Mouse (Mus musculus) hindlimb bud, embryonic 11.5 days (tissue): ENCODE measurements around the gene Unk.
A peak's percentile ranks its signal among the peaks of the same experiment; 100 is the strongest.

Experiments
- DNase-seq: peaks from one replicate; pipeline ENCODE4 v3.0.0-alpha.2; 2012; ENCODE audit warnings: low read depth, low spot score; ENCODE audit errors: extremely low spot score

Unk gene

DNA sequence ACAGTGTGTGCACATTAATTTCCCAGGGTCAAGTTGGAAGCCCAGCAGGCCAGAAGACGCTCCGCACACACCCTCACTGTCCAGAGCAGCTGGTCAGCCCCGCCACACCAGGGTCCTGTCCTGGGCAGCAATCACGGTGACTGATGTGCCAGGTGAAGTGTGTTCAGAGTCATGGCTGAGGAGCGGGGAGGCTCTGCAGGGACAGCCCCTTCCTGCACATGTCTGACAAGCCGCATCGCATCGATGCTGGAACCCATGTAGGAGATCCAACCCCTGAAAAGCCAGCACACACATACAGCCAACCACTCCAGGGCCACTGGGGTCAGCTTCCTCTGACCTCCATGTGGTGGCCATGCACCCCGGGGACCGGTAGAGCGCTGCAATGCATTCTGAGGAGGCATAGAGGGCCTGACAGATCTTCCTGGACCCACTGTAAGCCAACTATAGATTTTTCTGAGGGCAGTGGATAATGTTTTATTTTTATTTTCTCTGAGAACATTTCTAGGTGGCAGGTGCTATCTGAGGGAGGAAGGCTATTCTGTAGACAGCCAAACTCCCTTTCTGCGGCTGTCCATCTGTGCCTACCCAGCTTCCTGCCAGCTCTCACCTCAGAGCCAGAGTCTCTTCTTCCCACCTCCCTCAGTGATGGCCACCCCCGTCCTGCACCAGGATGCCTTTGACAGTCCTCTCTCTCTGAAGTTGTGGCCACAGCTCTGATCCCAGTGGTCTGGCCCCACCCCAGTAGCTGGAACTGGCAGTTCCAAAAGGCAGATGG is 31.7 kb downstream of the Unk start:
- DNase-seq, result no peak

- DNase-seq, result no peak
Measured at GRCm38 (mm10) chr11:116062521-116062920, 32.4 kb downstream of the Unk start.

GRCm38 (mm10) chr11:116063562-116063961 is 33.4 kb downstream of the Unk start:
- DNase-seq, result no peak

GRCm38 (mm10) chr11:116064187-116064867 is 34.2 kb downstream of the Unk start:
- DNase-seq, result no peak

DNA sequence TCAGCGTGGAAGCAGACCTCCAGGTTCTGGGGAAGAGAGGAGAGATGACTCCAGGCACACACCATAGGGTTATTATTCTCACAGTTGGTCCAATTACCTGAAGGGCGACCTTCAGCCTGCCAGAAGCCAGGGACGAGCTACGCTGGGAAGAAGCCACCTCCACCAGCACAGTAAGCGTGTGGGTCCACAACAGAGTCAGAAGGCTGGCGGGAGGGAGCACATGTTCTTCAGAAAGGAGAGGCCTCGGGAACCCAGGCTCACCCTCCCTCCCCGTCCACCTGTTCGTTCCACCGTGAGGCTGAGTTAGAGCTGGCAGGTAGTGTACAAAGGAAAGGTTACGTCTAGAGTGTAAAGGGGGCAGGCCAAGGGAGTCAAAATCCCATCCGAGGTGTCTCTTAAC is 35.2 kb downstream of the Unk start:
- DNase-seq, result no peak

DNA sequence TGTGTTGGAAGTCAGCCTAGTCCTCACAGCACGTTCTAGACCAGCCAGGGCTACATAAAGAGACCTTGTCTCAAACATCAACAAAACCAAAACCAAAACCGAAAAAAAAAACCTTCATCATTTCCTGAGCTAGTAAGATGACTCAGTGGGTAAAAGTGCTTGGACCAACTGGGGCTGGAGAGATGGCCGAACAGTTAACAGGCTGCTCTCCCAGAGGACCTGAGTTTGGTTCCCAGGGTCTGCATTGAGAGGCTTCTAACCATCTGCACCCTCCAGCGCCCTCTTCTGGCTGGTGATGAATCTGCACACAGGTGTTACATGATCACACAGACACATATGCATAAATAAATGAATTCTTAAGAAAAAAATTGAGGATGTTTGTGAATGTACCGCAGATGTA is 41.4 kb downstream of the Unk start:
- DNase-seq, result no peak

GRCm38 (mm10) chr11:116072608-116073007 is 42.5 kb downstream of the Unk start:
- DNase-seq, result no peak

- DNase-seq, result no peak
Measured at GRCm38 (mm10) chr11:116074436-116074991, 44.4 kb downstream of the Unk start.

DNA sequence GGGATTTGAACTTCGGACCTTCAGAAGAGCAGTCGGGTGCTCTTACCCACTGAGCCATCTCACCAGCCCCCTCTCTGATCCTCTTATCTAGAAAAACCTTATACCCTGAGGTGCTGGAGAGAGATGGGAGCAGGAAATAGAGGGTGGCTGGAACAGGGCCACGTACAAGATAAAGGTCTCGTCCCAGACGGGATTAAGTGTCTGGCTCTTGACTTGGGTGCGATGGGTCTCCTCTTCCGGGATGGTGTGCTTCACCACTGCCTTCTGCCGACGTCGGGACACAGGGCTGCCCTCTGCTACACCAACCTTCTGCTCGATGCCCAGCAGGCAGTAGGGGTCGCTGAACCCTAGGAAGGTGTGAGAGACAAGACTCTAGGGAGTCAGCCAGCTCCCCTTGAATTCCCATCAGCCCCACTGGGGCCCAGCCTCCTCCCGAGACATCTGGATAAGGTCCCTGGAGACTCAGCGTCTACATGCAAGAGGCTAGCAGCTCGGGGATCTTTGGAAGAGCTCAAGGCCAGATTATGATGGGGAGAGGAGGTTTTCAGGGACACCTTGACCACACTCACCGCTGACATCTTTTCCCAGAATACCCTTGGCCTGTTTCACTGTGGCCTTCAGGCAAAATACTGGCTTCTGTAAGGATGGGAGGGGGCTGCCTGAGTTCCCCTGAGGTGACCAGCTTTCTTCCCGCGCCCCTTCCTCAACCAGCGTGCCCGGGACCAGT is 45.6 kb downstream of the Unk start:
- no peak for DNase-seq

DNA sequence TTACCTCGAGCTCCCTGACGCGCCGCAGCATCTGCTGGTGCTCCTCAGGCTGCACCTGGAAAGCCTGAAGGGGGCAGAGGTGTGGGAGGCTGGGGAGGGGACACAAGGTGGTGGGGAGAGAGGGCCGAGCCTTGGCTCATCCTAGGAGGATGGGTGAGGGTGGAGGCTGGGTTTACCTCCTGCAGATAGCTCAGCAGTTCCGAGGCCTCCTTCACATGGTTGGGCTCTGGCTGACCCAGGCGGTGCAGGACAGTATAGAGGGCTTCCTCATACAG is 46.1 kb downstream of the Unk start:
- no peak for DNase-seq

- no peak for DNase-seq
Measured at GRCm38 (mm10) chr11:116076836-116077235, 46.7 kb downstream of the Unk start.

GRCm38 (mm10) chr11:116077446-116078204 is 47.5 kb downstream of the Unk start, which contains the start of gene Unc13d:
Gene Unc13d, minus strand, starts transcription at chr11:116077961.
- no peak for DNase-seq

GRCm38 (mm10) chr11:116078221-116078620 is 48.1 kb downstream of the Unk start:
- DNase-seq, result peak; percentile 20

GRCm38 (mm10) chr11:116078676-116079320 is 48.7 kb downstream of the Unk start:
- DNase-seq, result no peak

GRCm38 (mm10) chr11:116079511-116079910 is 49.4 kb downstream of the Unk start:
- no peak for DNase-seq

DNA sequence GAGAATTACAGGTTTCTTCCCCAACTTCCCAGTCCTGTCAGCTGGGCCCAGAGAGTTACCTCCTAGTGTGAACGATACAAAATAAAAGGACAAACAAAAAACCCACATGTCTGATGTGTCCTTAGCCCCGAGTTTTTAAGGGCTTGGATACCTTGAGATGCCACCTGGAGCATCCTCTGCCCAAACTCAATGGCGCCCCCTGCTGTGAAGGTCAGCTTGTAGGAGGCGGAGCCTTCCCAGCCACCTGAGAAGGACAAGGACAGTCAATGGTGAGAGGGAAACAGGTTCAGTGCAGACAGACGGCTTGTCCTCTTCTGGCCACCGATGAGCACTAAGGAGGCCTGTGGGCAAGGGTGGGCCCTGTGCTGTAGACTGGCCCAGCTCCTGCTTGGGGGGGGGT is 51.0 kb downstream of the Unk start:
- no peak for DNase-seq

GRCm38 (mm10) chr11:116083096-116083672 is 53.1 kb downstream of the Unk start:
- DNase-seq, result no peak

- no peak for DNase-seq
Measured at GRCm38 (mm10) chr11:116084166-116084565, 54.0 kb downstream of the Unk start.

DNA sequence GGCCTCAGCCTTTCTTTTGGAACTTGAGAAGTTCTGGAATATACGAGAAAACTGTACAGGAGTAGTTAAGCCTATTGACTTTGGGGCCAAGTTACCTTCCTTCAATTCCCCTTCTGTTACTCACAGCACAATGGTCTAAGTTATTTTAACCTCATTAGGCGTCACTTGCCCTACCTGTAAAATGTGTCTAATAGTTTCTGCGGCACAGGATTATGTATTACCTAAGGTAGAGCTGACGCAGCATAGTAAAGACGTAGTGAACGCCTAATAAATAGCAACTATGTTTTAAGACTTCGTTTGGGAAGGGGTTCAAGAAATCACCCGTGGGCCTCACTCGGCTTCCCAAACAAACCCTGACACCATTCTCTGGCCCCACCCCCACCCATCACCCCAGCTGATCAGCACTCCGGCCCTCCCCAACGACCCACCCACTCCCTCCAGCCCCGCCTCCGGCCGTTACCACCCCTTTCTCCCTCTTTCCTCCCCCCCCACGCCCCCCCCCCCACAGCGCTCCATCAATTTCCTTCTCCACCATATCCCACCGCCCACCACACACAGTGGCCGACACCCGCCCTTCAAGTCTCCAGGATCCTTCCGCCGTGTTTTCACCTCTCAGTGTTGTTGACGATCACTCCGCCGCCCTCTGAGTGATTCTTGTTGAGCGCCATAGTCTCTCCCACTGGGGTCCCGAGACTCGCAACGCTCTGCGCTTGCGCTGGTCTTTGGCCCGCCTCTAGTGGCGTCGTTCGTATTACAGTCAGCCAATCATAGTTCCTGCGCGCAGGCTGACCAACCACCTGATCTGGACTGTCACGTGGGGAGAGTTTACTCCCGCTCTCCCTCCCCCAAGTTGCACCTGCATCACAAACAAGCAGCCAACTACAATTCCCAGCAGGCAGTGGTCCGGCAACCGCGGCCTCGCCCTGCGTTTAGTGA is 56.4 kb downstream of the Unk start, which contains the start of gene Wbp2:
TSS of gene Wbp2 (minus strand) at position 738 of the 936 bp plus-strand sequence.
- DNase-seq, result peak; percentile 98
